Mouse (Mus musculus) lung, postnatal 36 days (tissue): ENCODE data around the gene Mbnl3.

Experiments
- DNase-seq: peaks from one replicate; pipeline ENCODE4 v3.0.0; 2022; ENCODE audit warnings: mixed read lengths

Mbnl3 gene

GRCm38 (mm10) chrX:51206432-51206831, at the start of gene Mbnl3:
Mbnl3 (minus strand) TSS chrX:51206532.
- no peak for DNase-seq

GRCm38 (mm10) chrX:51205548-51206324, 596 bp downstream of the Mbnl3 start:
- peak; percentile 37 for DNase-seq

- peak; percentile 65 for DNase-seq
Measured at GRCm38 (mm10) chrX:51204626-51205547, 1.4 kb downstream of the Mbnl3 start.

GRCm38 (mm10) chrX:51197012-51197411, 9.3 kb downstream of the Mbnl3 start:
- DNase-seq: no peak

GRCm38 (mm10) chrX:51171914-51172313, 34.4 kb downstream of the Mbnl3 start:
- DNase-seq: no peak

- DNase-seq: peak; percentile 42
Measured at GRCm38 (mm10) chrX:51171413-51171812, 34.9 kb downstream of the Mbnl3 start.

GRCm38 (mm10) chrX:51170404-51170803, 35.9 kb downstream of the Mbnl3 start:
- no peak for DNase-seq

GRCm38 (mm10) chrX:51169476-51170045, 36.8 kb downstream of the Mbnl3 start:
- peak; percentile 46 for DNase-seq

- DNase-seq: no peak
Measured at GRCm38 (mm10) chrX:51167976-51168375, 38.4 kb downstream of the Mbnl3 start.

GRCm38 (mm10) chrX:51164766-51165165, 41.6 kb downstream of the Mbnl3 start:
- DNase-seq: no peak

GRCm38 (mm10) chrX:51148436-51148835, 57.9 kb downstream of the Mbnl3 start:
- DNase-seq: peak; percentile 8

- DNase-seq: peak; percentile 65
Measured at GRCm38 (mm10) chrX:51146351-51146750, 60.0 kb downstream of the Mbnl3 start.

DNA sequence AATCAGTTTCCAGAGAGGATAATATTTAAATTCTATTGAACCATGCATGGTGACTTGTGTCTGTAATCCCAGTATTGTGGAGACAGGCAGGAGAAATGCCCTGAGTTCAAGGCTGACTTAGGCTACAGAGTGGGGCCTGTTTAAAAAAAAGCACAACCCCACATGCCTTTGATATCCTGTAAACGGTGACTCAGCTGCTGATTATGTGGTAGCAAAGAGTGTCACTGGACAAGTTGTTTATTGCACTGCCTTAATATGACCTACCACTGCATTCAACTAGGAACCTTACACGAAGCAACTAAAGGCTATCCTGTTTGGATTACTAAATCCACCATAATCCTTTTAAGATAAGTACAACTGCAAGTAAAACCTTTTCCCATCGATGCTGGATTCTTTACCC, 66.3 kb downstream of the Mbnl3 start:
- no peak for DNase-seq

DNA sequence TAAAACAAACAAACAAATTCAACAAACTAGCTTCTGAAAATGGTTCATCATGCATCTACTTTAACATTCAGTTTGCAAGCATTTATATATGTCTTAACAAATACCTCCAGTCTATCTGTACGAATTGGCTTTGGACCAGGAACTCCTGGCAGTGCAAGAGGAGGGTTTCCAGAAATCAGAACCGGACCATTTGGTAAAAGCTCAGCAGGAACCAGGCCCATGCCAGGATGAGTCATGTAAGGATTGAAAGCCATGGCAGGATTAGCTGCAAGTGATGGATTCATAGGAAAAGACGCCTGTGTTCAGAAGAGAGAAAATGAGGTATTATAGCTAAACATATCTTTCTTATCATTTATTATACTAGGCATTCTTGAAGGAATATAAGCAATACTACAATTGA, 75.0 kb downstream of the Mbnl3 start:
- DNase-seq: no peak

DNA sequence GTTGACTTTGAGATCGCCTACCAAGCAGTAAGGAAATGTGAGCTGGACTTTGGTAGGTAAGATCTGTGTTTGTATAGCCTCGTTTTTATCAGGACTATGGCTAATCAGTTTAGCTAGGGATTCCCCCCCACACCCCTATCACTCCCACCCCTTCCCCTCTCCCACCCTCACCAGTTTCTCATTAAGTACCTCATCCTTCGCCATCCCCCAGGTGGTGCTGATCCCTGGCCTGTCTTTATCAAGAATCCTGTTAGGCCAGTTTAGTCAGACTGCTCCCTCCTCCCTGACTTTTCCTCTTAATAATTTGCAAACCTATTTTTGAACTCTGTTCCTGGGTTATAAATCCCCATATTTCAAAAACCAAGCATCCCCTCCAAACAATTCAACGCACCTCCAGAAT, 103.6 kb downstream of the Mbnl3 start:
- DNase-seq: no peak

GRCm38 (mm10) chrX:51084972-51085371, 121.4 kb downstream of the Mbnl3 start:
- DNase-seq: no peak

GRCm38 (mm10) chrX:51084211-51084610, 122.1 kb downstream of the Mbnl3 start:
- no peak for DNase-seq

DNA sequence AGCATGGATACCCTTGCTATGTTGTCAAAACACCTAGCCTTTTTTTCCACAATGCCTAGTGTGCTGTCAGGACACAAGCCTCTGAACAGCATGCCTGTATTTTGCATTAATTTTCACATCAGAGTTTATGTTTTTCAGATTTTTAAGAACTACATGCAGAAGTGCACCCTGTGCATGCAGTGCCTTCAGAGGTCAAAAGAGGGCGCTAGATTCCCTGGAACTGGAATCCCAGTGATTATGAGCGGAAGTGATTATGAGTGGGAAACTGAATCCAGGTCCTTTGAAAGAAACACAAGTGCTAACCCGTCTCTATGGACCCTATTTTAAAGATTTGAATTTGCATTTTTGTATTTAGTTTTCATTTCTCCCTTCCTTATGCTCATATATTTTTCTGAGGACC, 129.6 kb downstream of the Mbnl3 start:
- peak; percentile 59 for DNase-seq
